Mouse (Mus musculus) small intestine, adult 2 months (tissue): ENCODE measurements around the gene Jund. TPM values are rescaled to one million over a fixed set of nuclear protein-coding genes. Genes with fewer than 3 reads are reported as not detected.

Experiments
- H3K27ac ChIP-seq: fragments of 200-500 bp; 2 replicates; pipeline ENCODE4 v1.5.1; 2012; ENCODE audit warnings: low read depth, low read length, control low read depth, inconsistent platforms; ENCODE audit not compliant: insufficient read depth
- H3K27me3 ChIP-seq: fragments of 200-500 bp; 2 replicates; pipeline ENCODE4 v1.6.1; 2012; ENCODE audit warnings: mild to moderate bottlenecking, moderate library complexity, low read length, inconsistent platforms; ENCODE audit not compliant: control insufficient read depth, insufficient read depth
- H3K36me3 ChIP-seq: fragments of 200-500 bp; 2 replicates; pipeline ENCODE4 v1.6.1; 2012; ENCODE audit warnings: mild to moderate bottlenecking, low read length, control low read depth, inconsistent platforms; ENCODE audit not compliant: control insufficient read depth, insufficient read depth
- H3K4me1 ChIP-seq: fragments of 200-500 bp; 2 replicates; pipeline ENCODE4 v1.6.1; 2012; ENCODE audit warnings: low read length, inconsistent platforms, mixed read lengths; ENCODE audit not compliant: control insufficient read depth, insufficient read depth, insufficient read length
- H3K4me3 ChIP-seq: fragments of 200-500 bp; 2 replicates; pipeline ENCODE4 v1.5.1; 2012; ENCODE audit warnings: low read depth, mild to moderate bottlenecking, control low read depth, inconsistent platforms, low read length, moderate library complexity
- CTCF ChIP-seq: fragments of 200-500 bp; IDR thresholded peaks from 2 replicates; pipeline ENCODE4 v1.5.1; 2012; ENCODE audit warnings: low read depth, mild to moderate bottlenecking, control low read depth, inconsistent platforms, low read length, moderate library complexity, mixed read lengths; ENCODE audit not compliant: insufficient replicate concordance, insufficient read length; ENCODE audit errors: extremely low read depth
- POLR2A ChIP-seq: fragments of 200-500 bp; IDR thresholded peaks from 2 replicates; pipeline ENCODE4 v1.6.1; 2012; ENCODE audit warnings: low read depth, mild to moderate bottlenecking, control low read depth, inconsistent platforms, low read length, moderate library complexity
- WGBS: fragments of 180-500 bp; shearing (Covaris S2); methylation state at CpG from one replicate; pipeline ENCODE4 v1.1.7; 2018; 5-methylcytosine and 5-hydroxymethylcytosine counted together
- polyA plus RNA-seq: library from polyadenylated mRNA; depleted of rRNA; stranded (reverse); fragments of >200 nt; gene quantifications from 2 replicates; pipeline ENCODE4 v1.2.3, GENCODE M21; 2012

The Jund gene
- polyA plus RNA-seq, 1 experiment: 1,098 TPM

- WGBS: 18% methylated on average over 19 of the region's 19 CpGs
- no peaks in the 10 kb centered on the region for H3K27me3 ChIP-seq
- H3K4me1 ChIP-seq: peaks cover 48% of the 10 kb centered on the region
- peaks cover 3% of the 10 kb centered on the region; the same call in 1 of the 2 replicates for H3K36me3 ChIP-seq
- no peak for TF ChIP-seq CTCF
- TF ChIP-seq POLR2A: 0 out of 2 replicates have a peak, but pooled peaks have one; percentile 11
- peak overlapping the region; percentile 33; the same call in 1 of the 2 replicates for H3K27ac ChIP-seq
- H3K4me3 ChIP-seq: no peak overlapping the region
Observed at GRCm38 (mm10) chr8:70682193-70682592, 16.6 kb upstream of the Jund start.

DNA sequence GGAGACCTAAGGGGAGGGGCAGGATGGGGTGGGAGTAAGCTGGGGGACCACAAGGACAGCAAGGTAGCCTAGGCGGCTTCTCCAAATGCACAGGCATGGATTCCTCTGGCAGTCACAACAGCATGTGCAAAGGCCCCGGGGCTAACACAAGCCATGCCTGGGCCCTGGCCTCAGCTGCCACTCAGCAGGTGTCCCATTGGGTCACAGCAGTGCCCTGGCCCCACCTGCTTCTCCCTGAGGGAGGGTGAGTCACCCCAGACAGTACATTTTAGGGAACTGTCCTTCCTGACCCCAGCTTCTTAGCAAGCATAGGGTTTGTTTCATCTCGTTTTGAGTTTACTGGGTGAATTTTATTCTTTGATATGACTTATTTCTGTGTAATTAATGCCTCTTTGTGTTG is 16.1 kb upstream of the Jund start:
- 68% methylated on average over 3 of the region's 3 CpGs for WGBS
- Histone ChIP-seq H3K4me3 (no peak overlapping the region), H3K27ac (peak overlapping the region; percentile 33; the same call in 1 of the 2 replicates), H3K36me3 (peaks cover 3% of the 10 kb centered on the region; the same call in 1 of the 2 replicates), H3K27me3 (no peaks in the 10 kb centered on the region), H3K4me1 (peaks cover 47% of the 10 kb centered on the region)
- no peak for TF ChIP-seq POLR2A

- 52% methylated on average over 7 of the region's 7 CpGs for WGBS
- TF ChIP-seq CTCF: no peak
- TF ChIP-seq POLR2A: no peak
Observed at GRCm38 (mm10) chr8:70684291-70684690, 14.5 kb upstream of the Jund start.

DNA sequence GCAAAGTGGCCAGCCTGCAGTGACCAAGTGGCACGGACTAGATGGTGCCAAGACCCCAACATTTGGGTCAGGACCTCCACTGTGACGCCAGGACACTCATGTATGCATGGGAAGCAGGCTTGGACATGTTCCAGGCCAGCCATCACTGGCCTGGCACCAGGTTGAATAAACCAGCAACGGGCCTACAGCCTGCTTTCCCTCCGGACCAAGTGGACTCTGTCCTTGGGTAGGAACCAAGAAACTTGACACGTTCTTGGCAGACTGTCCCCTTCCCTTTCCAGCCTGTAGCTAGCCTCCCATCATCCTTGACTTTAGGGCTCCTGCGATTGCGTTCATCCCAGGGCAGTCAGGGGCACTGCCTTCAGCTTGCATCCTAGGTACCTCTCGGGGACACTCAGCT is 11.2 kb upstream of the Jund start:
- TF ChIP-seq CTCF (no peak), POLR2A (no peak)
- Histone ChIP-seq H3K4me3 (no peak overlapping the region), H3K27me3 (no peaks in the 10 kb centered on the region), H3K4me1 (peaks cover 18% of the 10 kb centered on the region), H3K27ac (no peak overlapping the region), H3K36me3 (no peaks in the 10 kb centered on the region)
- WGBS: 29% methylated on average over 8 of the region's 8 CpGs

More at GRCm38 (mm10) chr8:70684291-70684690, 14.5 kb upstream of the Jund start:
- H3K4me1 ChIP-seq: peaks cover 32% of the 10 kb centered on the region
- no peaks in the 10 kb centered on the region for H3K36me3 ChIP-seq
- H3K27me3 ChIP-seq: no peaks in the 10 kb centered on the region
- no peak overlapping the region for H3K4me3 ChIP-seq
- no peak overlapping the region for H3K27ac ChIP-seq

DNA sequence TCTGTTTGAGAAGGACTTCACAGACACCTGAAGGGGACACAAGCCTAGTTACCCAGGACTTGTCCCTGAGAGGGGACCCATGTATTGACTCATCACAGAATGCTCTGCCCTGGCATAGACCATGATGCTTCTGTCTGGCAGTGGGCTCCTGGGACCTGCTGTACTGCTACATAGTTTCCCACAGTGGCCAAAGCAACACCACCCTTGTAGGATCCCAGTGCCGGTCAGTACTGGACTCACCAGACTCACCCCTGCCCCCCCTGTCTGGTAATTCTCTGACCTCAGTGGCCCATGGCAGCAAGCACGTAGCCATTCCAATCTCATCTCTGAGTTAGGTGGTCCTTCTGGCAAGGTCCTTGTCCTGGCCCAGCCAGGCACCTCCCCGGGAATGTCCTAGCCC is 10.6 kb upstream of the Jund start:
- H3K27ac ChIP-seq: no peak overlapping the region
- H3K36me3 ChIP-seq: no peaks in the 10 kb centered on the region
- WGBS: 96% methylated on average over 3 of the region's 3 CpGs
- no peaks in the 10 kb centered on the region for H3K27me3 ChIP-seq
- no peak for TF ChIP-seq CTCF
- no peak for TF ChIP-seq POLR2A
- H3K4me1 ChIP-seq: peaks cover 16% of the 10 kb centered on the region
- no peak overlapping the region for H3K4me3 ChIP-seq

- H3K27me3 ChIP-seq: no peaks in the 10 kb centered on the region
- WGBS: 78% methylated on average over 5 of the region's 5 CpGs
- H3K27ac ChIP-seq: no peak overlapping the region
- no peak for TF ChIP-seq POLR2A
- TF ChIP-seq CTCF: no peak
- H3K4me1 ChIP-seq: peaks cover 21% of the 10 kb centered on the region
- no peaks in the 10 kb centered on the region for H3K36me3 ChIP-seq
- no peak overlapping the region for H3K4me3 ChIP-seq
Observed at GRCm38 (mm10) chr8:70689892-70690390, 8.8 kb upstream of the Jund start.

DNA sequence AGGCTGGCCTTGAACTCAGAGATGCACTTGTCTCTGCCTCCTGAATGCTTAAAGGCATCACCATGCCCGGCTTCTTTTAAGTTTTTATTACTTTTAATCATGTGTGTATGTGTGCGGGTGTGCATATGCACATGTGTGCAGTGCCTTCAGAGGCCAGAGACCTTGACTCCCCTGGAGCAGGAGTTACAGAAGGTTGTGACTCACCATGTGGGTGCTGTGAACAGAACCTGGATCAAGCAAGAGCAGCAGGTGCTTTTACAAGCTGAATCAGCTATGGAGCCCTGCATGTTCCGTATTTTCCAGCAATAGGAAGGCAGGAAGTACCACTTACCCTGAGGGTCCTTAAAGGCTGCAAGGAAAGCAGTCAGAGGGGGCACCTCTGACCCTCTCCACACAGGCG is 7.5 kb upstream of the Jund start:
- WGBS: 88% methylated on average over 4 of the region's 4 CpGs

More for the DNA sequence above, 7.5 kb upstream of the Jund start:
- no peaks in the 10 kb centered on the region for H3K36me3 ChIP-seq
- H3K27ac ChIP-seq: no peak overlapping the region
- no peaks in the 10 kb centered on the region for H3K27me3 ChIP-seq
- peaks cover 33% of the 10 kb centered on the region for H3K4me1 ChIP-seq
- H3K4me3 ChIP-seq: no peak overlapping the region
- no peak for TF ChIP-seq POLR2A
- TF ChIP-seq CTCF: no peak
